Mouse (Mus musculus): Measurements from ENCODE around the gene Anpep. TPM values are rescaled to one million over a fixed set of nuclear protein-coding genes. Genes with fewer than 3 reads are reported as not detected.

Anpep gene
- polyA plus RNA-seq, 1 experiment = 1.2 TPM

- TF ChIP-seq CTCF (IDR thresholded peaks at IDR 0.05; ENCODE audit: control insufficient read depth, insufficient read depth, low read length) = no peak
- TF ChIP-seq POLR2A (IDR thresholded peaks at IDR 0.05; ENCODE audit: borderline replicate concordance, control insufficient read depth, low read depth, low read length) = no peak
- Histone ChIP-seq H3K27ac (ENCODE audit: control insufficient read depth, insufficient read depth, low read depth, low read length, poor library complexity) (no peak overlapping the region), H3K4me3 (replicated peaks; ENCODE audit: control insufficient read depth, low read depth, low read length) (no peak overlapping the region), H3K4me1 (ENCODE audit: control insufficient read depth, insufficient read depth, low read length) (no peaks in the 10 kb centered on the region)
- WGBS = 68% methylated on average over 2 of the region's 2 CpGs
Measured at GRCm38 (mm10) chr7:79837247-79837646, 23.6 kb downstream of the Anpep start.

DNA sequence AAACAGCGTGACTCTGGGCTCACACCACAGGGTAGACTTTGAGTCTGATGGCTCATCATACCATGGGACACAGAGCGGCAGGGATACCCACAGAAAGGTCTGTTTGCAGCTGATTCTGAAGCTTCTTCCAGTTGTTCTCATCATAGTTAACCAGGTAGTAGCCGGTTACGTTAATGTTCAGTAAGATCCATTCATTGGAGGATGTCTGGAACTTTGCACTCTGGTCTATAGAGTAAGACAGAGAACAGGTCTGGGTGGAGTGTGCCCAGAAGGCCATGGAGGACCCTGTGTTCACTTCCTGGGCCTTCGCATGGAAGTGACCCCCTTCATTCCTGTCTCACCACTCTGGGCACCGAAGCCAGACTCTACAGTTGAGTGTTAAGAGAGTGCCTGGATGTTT, 25.7 kb downstream of the Anpep start:
- no peak for TF ChIP-seq CTCF (IDR thresholded peaks at IDR 0.05; ENCODE audit: control insufficient read depth, insufficient read depth, low read length)
- TF ChIP-seq POLR2A (IDR thresholded peaks at IDR 0.05; ENCODE audit: borderline replicate concordance, control insufficient read depth, low read depth, low read length) = no peak
- Histone ChIP-seq H3K4me3 (replicated peaks; ENCODE audit: control insufficient read depth, low read depth, low read length) (no peak overlapping the region), H3K4me1 (ENCODE audit: control insufficient read depth, insufficient read depth, low read length) (no peaks in the 10 kb centered on the region), H3K27ac (ENCODE audit: control insufficient read depth, insufficient read depth, low read depth, low read length, poor library complexity) (no peak overlapping the region)
- WGBS = 88% methylated on average over 6 of the region's 6 CpGs

- H3K27ac ChIP-seq (ENCODE audit: control insufficient read depth, insufficient read depth, low read depth, low read length, poor library complexity) = no peak overlapping the region
- H3K4me3 ChIP-seq (replicated peaks; ENCODE audit: control insufficient read depth, low read depth, low read length) = no peak overlapping the region
- no peaks in the 10 kb centered on the region for H3K4me1 ChIP-seq (ENCODE audit: control insufficient read depth, insufficient read depth, low read length)
- TF ChIP-seq CTCF (IDR thresholded peaks at IDR 0.05; ENCODE audit: control insufficient read depth, insufficient read depth, low read length) = no peak
- no peak for TF ChIP-seq POLR2A (IDR thresholded peaks at IDR 0.05; ENCODE audit: borderline replicate concordance, control insufficient read depth, low read depth, low read length)
Measured at GRCm38 (mm10) chr7:79832980-79833379, 27.9 kb downstream of the Anpep start.

DNA sequence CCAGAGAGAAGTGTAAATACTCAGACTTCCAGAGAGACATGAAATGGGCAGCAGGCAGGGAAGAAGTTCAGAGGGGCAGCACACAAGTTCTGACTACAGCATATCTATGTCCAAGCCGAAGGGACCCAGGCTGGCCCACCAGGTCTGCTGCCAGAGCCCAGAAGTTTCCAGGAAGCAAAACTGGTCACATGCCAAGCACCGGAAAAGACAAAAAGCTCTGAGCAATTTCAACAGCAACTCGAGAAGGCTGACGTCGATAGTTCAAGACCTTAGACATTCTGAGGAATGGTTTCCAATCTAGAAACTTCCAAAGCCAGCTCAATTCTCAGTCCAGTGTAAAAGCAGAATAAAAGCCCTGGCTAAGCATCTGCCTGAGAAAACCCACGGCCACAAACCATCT, 29.3 kb downstream of the Anpep start:
- no peak overlapping the region for H3K27ac ChIP-seq (ENCODE audit: control insufficient read depth, insufficient read depth, low read depth, low read length, poor library complexity)
- H3K4me3 ChIP-seq (replicated peaks; ENCODE audit: control insufficient read depth, low read depth, low read length) = no peak overlapping the region
- TF ChIP-seq CTCF (IDR thresholded peaks at IDR 0.05; ENCODE audit: control insufficient read depth, insufficient read depth, low read length) = no peak
- TF ChIP-seq POLR2A (IDR thresholded peaks at IDR 0.05; ENCODE audit: borderline replicate concordance, control insufficient read depth, low read depth, low read length) = no peak
- no peaks in the 10 kb centered on the region for H3K4me1 ChIP-seq (ENCODE audit: control insufficient read depth, insufficient read depth, low read length)
- WGBS = 64% methylated on average over 6 of the region's 6 CpGs

GRCm38 (mm10) chr7:79831145-79831544, 29.7 kb downstream of the Anpep start:
- Histone ChIP-seq H3K4me3 (replicated peaks; ENCODE audit: control insufficient read depth, low read depth, low read length) (no peak overlapping the region), H3K27ac (ENCODE audit: control insufficient read depth, insufficient read depth, low read depth, low read length, poor library complexity) (no peak overlapping the region; the same call in 1 of the 2 replicates), H3K4me1 (ENCODE audit: control insufficient read depth, insufficient read depth, low read length) (no peaks in the 10 kb centered on the region)
- WGBS = 69% methylated on average over 6 of the region's 6 CpGs
- no peak for TF ChIP-seq CTCF (IDR thresholded peaks at IDR 0.05; ENCODE audit: control insufficient read depth, insufficient read depth, low read length)
- TF ChIP-seq POLR2A (IDR thresholded peaks at IDR 0.05; ENCODE audit: borderline replicate concordance, control insufficient read depth, low read depth, low read length) = no peak

- no peak for TF ChIP-seq CTCF (IDR thresholded peaks at IDR 0.05; ENCODE audit: control insufficient read depth, insufficient read depth, low read length)
- TF ChIP-seq POLR2A (IDR thresholded peaks at IDR 0.05; ENCODE audit: borderline replicate concordance, control insufficient read depth, low read depth, low read length) = no peak
- WGBS = 63% methylated on average over 3 of the region's 3 CpGs
- Histone ChIP-seq H3K4me1 (ENCODE audit: control insufficient read depth, insufficient read depth, low read length) (no peaks in the 10 kb centered on the region), H3K27ac (ENCODE audit: control insufficient read depth, insufficient read depth, low read depth, low read length, poor library complexity) (no peak overlapping the region), H3K4me3 (replicated peaks; ENCODE audit: control insufficient read depth, low read depth, low read length) (no peak overlapping the region)
Measured at GRCm38 (mm10) chr7:79828341-79828740, 32.5 kb downstream of the Anpep start.

DNA sequence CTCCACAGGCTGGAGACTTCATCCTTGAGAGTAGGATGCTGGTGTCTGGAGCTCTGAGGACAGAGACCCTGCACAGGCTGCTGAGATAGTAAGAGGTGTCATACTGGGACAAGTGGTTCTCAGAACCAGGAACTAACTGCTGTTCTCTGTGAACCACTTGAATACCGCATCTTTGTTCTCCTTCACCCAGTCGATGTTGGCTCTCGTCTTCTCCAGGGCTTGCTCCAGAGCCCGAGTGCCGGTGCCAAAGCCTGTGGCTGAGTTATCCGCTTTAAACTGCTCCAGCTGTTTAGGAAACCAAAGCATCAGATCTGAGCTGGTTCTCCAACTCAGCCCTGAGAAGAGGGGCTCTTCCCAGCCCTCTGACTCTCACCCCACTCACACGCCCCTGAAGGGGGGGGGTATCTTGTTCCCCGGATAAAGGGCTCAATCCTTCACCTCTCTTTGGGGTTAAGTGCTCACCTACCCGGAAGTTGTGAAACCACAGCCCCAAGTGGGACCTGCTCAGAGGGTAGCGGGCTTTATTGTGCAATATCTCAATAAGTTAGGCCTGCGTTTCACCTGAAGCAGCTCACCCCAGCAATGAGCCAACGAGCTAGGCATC, 38.7 kb downstream of the Anpep start:
- no peaks in the 10 kb centered on the region; the same call in 1 of the 2 replicates for H3K4me1 ChIP-seq (ENCODE audit: control insufficient read depth, insufficient read depth, low read length)
- H3K4me3 ChIP-seq (replicated peaks; ENCODE audit: control insufficient read depth, low read depth, low read length) = no peak overlapping the region
- TF ChIP-seq POLR2A (IDR thresholded peaks at IDR 0.05; ENCODE audit: borderline replicate concordance, control insufficient read depth, low read depth, low read length) (no peak), CTCF (IDR thresholded peaks at IDR 0.05; ENCODE audit: control insufficient read depth, insufficient read depth, low read length) (no peak)
- no peak overlapping the region for H3K27ac ChIP-seq (ENCODE audit: control insufficient read depth, insufficient read depth, low read depth, low read length, poor library complexity)
- 45% methylated on average over 12 of the region's 12 CpGs for WGBS

- WGBS = 80% methylated on average over 11 of the region's 11 CpGs
- Histone ChIP-seq H3K4me3 (replicated peaks; ENCODE audit: control insufficient read depth, low read depth, low read length) (no peak overlapping the region), H3K4me1 (ENCODE audit: control insufficient read depth, insufficient read depth, low read length) (no peaks in the 10 kb centered on the region; the same call in 1 of the 2 replicates), H3K27ac (ENCODE audit: control insufficient read depth, insufficient read depth, low read depth, low read length, poor library complexity) (no peak overlapping the region)
- TF ChIP-seq CTCF (IDR thresholded peaks at IDR 0.05; ENCODE audit: control insufficient read depth, insufficient read depth, low read length) (no peak), POLR2A (IDR thresholded peaks at IDR 0.05; ENCODE audit: borderline replicate concordance, control insufficient read depth, low read depth, low read length) (no peak)
Measured at GRCm38 (mm10) chr7:79819996-79820395, 40.9 kb downstream of the Anpep start.

GRCm38 (mm10) chr7:79819515-79819914, 41.3 kb downstream of the Anpep start:
- 25% methylated on average over 4 of the region's 4 CpGs for WGBS

More at GRCm38 (mm10) chr7:79819515-79819914, 41.3 kb downstream of the Anpep start:
- H3K27ac ChIP-seq (ENCODE audit: control insufficient read depth, insufficient read depth, low read depth, low read length, poor library complexity) = no peak overlapping the region
- no peak overlapping the region for H3K4me3 ChIP-seq (replicated peaks; ENCODE audit: control insufficient read depth, low read depth, low read length)
- H3K4me1 ChIP-seq (ENCODE audit: control insufficient read depth, insufficient read depth, low read length) = no peaks in the 10 kb centered on the region; the same call in 1 of the 2 replicates
- TF ChIP-seq CTCF (IDR thresholded peaks at IDR 0.05; ENCODE audit: control insufficient read depth, insufficient read depth, low read length) (no peak), POLR2A (IDR thresholded peaks at IDR 0.05; ENCODE audit: borderline replicate concordance, control insufficient read depth, low read depth, low read length) (no peak)

All from bone marrow, adult 2 months (tissue).